Mouse (Mus musculus): ENCODE measurements at regions not wholly inside any gene's neighbourhood (a gene's known extent, or its start where the extent isn't known, plus 50 kb on each side); places are given as distances from the start of the nearest gene placed in this dataset.

- DNase-seq (ENCODE audit: low spot score in 2 of 2), result no peak
Observed at GRCm38 (mm10) chr4:56160551-56161256, 579.2 kb upstream of the Gm26657 start.

- no peak for DNase-seq (ENCODE audit: low spot score in 2 of 2)
Observed at GRCm38 (mm10) chr4:56157521-56158065, 582.3 kb upstream of the Gm26657 start.

DNA sequence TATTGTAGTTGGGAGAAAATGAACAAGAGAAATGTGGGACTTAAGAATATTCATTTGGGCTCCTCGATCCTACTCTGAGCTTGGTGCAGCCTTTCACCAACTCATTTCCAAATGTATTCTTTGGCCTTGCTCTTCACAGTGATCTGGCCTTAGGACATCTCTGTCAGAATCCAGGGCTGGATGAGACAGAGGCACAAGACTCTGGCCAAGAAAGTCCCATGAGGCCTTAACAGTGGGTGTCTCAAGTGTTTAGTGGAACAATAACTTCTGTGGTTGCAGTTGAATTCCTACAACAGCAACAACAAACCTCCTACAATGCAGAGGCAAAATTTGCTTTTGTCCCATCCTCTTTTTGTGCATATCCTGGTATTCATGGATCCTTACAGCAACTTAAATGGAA is 589.2 kb upstream of the Gm26657 start:
- DNase-seq (ENCODE audit: low spot score in 2 of 2), result no peak

DNA sequence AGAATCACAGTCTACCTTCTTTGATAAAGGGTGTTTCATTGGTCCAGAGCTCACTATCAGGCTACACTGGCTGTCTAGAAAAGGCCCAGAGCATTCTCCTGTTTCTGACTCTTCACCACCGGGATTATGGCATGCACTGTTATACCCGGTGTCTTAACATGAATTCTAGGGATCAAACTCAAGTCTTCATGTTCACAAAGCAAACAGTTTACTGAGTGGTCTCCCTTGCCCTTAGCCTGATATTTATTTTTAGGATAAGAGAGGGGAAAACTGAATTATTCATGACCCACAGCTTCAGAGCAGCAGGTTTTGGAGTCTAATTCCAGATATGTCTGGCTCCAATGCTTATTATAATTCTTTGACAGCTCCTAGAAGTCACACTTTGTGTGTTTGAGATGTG is 596.0 kb upstream of the Gm26657 start:
- DNase-seq (ENCODE audit: low spot score in 2 of 2), result no peak

DNA sequence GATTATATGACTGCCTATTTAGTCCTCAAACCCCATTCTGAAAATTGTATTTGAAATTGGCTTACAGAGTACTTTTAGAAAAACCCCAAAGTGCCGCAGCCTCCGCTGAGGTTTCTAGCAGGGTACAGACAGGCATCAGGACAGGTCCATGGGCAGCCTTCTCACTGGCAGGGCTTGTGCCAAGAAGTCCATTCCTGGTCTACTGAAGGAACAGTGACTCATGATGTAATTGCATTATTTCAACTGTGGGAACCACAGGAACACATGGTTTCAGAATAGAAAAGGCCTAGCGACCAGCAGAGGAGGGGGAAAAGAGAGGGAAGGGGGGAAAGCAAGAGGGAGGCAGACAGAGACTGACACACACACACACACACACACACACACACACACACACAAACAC is 603.0 kb upstream of the Gm26657 start:
- no peak for DNase-seq (ENCODE audit: low spot score in 2 of 2)

- no peak for DNase-seq (ENCODE audit: low spot score in 2 of 2)
Observed at GRCm38 (mm10) chr4:56134350-56134749, 602.1 kb upstream of the Klf4 start.

- DNase-seq (ENCODE audit: low spot score in 2 of 2), result no peak
Observed at GRCm38 (mm10) chr4:56127730-56128482, 595.6 kb upstream of the Klf4 start.

DNA sequence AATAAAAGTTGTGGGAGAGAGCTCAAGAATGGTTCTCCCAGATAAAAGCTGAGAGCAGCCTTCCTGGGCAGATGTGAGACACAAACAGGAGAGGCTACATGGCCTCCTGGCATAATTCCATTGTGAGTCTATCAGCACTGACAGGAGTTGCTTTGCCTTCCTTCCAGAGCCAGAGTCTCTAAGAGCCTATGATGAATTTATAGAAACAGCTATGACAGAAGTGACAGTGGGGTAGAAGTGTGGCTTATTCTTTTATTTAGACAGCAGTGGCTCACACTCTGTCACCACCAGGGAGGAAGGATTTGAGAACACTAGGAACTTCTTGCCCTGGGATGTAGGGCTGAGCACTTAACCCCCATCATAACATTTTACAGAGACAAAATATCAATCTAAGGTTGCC is 592.2 kb upstream of the Klf4 start:
- no peak for DNase-seq (ENCODE audit: low spot score in 2 of 2)

- DNase-seq (ENCODE audit: low spot score in 2 of 2), result no peak
Observed at GRCm38 (mm10) chr4:56122198-56122597, 589.9 kb upstream of the Klf4 start.

DNA sequence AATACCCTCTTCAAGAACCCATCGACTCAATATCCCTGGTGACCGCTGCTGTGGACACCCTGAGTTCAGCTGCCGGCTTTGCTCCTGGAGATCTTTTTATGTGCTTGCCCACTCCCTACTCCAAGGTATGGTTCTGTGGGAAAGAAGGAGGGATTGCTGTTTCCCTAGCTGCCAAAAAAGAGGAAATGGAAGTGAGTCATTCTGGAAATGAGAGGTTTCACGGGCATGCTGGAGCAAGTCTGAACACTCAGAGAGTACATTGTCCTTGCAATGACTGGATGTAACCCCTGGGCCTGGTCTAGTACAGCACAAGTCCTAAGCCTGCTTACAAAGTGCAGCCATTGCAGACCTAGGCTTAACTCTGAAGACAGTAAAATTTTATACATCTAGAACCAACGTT is 589.4 kb upstream of the Klf4 start:
- DNase-seq (ENCODE audit: low spot score in 2 of 2), result no peak

DNA sequence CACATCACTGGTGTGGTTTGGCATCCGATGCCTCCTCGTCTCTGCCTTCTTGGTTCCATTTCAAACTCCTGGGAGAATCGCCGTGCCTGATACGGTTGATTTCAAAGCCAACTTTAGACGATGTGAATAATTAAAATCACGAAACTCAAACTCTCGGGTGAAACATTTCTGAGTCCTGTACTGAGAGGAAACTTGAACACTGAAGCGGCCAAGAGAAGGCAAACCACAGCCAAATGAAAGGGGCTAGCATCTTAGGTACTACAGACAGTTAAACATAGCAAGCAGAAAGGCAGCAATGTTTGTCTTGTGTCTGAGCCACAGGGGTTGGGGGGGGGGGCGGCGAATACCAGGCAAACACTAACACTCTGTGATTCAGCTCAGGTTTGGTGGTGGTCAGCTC is 588.1 kb upstream of the Klf4 start:
- no peak for DNase-seq (ENCODE audit: low spot score in 2 of 2)

- peak; percentile 31 to 59 for DNase-seq (ENCODE audit: low spot score in 2 of 2)
Observed at GRCm38 (mm10) chr4:56113701-56114196, 581.5 kb upstream of the Klf4 start.

DNA sequence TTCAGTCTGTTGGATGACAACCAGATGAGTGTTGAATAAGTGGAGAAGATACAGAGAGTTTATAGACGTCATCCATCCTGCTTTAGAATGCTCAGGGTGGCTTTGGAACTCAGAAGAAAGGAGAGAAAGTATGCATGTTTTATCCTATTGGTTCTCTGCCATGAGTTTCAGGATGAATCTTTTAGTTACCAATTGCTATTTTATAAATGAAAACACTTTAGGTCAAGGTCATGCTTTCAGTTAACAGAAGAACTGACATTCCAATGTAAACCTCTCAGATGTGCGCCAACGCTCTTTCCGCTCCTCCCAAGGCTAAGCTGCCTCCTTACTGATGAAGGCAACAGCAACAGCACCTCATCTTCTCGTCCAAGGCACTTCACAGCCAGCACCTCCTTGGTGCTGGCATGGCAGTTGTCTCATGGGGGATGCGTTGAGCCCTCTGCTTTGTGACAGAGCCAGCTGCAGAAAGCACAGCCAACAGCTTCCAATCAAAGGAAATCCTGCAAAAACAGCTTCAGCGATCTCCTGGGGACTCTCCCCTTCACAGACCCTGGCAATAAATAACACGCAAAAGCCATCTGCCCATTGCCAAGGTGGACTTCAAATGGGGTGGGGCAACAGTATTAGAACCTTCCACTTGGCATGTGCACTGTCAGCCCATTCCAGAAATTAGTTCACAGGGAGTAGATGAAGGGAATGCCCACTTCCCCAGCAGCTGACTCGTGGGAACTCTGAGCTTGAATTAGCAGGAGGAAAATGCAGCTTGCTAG is 580.9 kb upstream of the Klf4 start:
- DNase-seq (ENCODE audit: low spot score in 2 of 2), result no peak

DNA sequence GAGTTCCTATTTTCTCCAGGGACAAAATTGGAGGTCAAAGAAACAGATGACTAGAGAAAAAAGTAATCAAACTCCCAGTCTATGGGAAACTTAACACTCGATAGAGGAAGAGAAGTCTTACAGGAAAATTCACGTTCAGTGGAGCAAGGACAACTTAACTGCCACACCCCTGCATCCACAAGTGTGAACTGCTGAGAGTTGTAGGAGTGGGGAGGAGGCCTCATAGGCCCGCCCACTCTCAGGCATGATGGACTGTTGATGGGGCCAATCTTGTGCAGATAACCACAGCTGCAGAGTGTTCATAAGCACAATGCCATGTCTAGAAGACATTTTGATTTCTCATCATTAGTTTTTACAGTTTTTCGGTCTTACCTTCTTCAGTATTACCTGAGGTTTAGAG is 574.7 kb upstream of the Klf4 start:
- DNase-seq (ENCODE audit: low spot score in 2 of 2), result no peak

DNA sequence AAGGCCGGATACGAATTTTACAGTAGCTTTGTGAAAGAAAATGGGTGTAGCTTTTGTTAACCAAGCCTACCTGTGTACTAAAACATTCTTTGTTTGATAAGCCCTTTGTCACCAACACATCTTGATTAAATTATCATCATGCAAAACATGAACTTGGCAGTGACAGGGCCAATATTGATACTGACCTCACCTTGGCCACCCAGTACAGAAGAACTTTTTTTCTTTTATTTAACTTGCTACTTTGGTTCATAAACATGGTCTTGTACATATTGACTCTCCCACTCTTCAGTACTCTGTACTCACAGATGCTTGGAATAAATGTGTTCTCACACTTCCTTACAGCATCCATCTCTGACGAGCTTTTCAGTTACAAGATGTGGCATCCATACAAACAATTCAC is 570.0 kb upstream of the Klf4 start:
- DNase-seq (ENCODE audit: low spot score in 2 of 2), result no peak

- DNase-seq (ENCODE audit: low spot score in 2 of 2), result no peak
Observed at GRCm38 (mm10) chr4:56090796-56091195, 558.5 kb upstream of the Klf4 start.

DNA sequence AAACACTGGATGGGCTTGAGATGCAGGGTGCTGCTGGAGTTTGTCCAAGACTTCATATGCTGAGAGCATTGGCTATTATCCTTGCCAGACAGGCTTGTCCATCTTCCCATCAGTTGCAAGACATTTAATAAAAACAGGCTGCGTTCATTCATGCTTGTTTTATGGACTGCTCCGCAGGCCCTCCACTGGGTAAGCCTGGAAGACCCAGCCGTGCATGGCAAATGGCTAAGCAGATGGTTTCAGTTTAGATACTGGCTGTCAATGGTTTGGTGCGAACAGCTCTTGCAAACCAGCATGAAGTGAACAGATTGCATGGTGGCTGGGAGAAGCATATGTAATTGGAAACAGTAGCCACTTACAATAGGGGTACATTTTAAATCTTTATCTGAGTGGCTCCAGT is 556.4 kb upstream of the Klf4 start:
- no peak for DNase-seq (ENCODE audit: low spot score in 2 of 2)

DNA sequence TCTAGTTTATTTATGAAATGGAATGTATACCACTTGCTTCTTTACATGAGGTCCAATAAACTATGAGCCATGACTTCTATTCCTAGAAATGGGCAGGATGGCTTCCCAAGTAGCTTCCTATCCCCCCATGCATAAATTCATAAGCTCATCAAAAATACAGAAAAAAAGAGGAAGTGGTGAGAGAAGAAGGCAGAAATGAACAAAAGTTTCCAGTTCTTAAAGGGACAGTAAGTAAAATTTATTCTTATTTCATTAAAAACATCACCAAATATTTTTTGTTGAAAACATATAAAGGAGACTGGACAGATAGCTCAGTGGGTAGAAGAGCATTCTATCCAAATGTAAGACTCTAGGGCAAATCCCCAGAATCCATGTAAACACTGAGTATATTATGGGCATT is 554.0 kb upstream of the Klf4 start:
- DNase-seq (ENCODE audit: low spot score in 2 of 2), result no peak

- no peak for DNase-seq (ENCODE audit: low spot score in 2 of 2)
Observed at GRCm38 (mm10) chr4:56084205-56084604, 551.9 kb upstream of the Klf4 start.

DNA sequence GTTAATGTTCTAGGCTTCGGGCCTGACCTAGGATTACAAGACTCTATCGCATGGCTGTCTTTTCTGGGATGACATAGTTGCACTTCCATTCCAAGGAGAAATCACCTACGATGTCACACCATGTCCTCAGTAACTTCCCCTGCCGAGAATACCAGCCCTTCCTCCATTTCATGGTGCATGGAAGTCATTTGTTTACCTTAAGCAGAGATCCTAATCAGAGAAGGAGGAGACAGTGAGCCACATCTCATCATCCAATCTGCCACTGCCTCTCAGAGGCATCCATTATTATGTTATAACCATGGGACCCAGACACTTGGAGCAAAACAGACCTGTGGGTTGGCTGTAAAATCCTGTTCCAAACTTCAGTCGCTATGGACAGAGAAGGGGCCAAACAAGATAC is 550.1 kb upstream of the Klf4 start:
- no peak for DNase-seq (ENCODE audit: low spot score in 2 of 2)

GRCm38 (mm10) chr4:56080960-56081359 is 548.7 kb upstream of the Klf4 start:
- no peak for DNase-seq (ENCODE audit: low spot score in 2 of 2)

- DNase-seq (ENCODE audit: low spot score in 2 of 2), result no peak
Observed at GRCm38 (mm10) chr4:56070664-56071334, 538.5 kb upstream of the Klf4 start.

Data from spleen, postnatal 4 days (tissue).